Mouse (Mus musculus) MEL (cell line): ENCODE data around the gene Rab23.

Source experiments
- CTCF ChIP-seq, 3 experiments: IDR thresholded peaks in 2 of 3; conservative IDR thresholded peaks in 1 of 3; 2 replicates each; pipeline ENCODE4 v1.5.1; 2011 to 2012; ENCODE audit warnings: low read length in 3 of 3, low read depth in 2 of 3, mild to moderate bottlenecking in 2 of 3, improper control_type of control experiment in 1 of 3, inconsistent platforms in 1 of 3, mixed read lengths in 1 of 3, moderate library complexity in 1 of 3; ENCODE audit not compliant: control insufficient read depth in 1 of 3, insufficient read depth in 1 of 3, poor library complexity in 1 of 3, severe bottlenecking in 1 of 3
- E2F4 ChIP-seq: IDR thresholded peaks from 2 replicates; pipeline ENCODE4 v1.6.1; 2011; ENCODE audit warnings: low read depth, low read length, improper control_type of control experiment, borderline replicate concordance
- EP300 ChIP-seq, 2 experiments: IDR thresholded peaks; 2 replicates each; pipeline ENCODE4 v1.6.1; 2011; ENCODE audit warnings: improper control_type of control experiment in 2 of 2, low read length in 2 of 2, low read depth in 1 of 2, mild to moderate bottlenecking in 1 of 2
- HCFC1 ChIP-seq: IDR thresholded peaks from 2 replicates; pipeline ENCODE4 v1.6.1; 2012; ENCODE audit warnings: low read depth, mild to moderate bottlenecking, inconsistent platforms, low read length, improper control_type of control experiment, moderate library complexity
- MAX ChIP-seq: IDR thresholded peaks from 2 replicates; pipeline ENCODE4 v1.6.1; 2011; ENCODE audit warnings: low read length, improper control_type of control experiment
- MXI1 ChIP-seq: IDR thresholded peaks from 2 replicates; pipeline ENCODE4 v1.6.1; 2011; ENCODE audit warnings: mild to moderate bottlenecking, low read depth, low read length, improper control_type of control experiment
- MYC ChIP-seq: IDR thresholded peaks from 2 replicates; pipeline ENCODE4 v1.6.1; 2011; ENCODE audit warnings: low read depth, mild to moderate bottlenecking, low read length, improper control_type of control experiment, moderate library complexity
- NRF1 ChIP-seq: IDR thresholded peaks from 2 replicates; pipeline ENCODE4 v1.6.1; 2014; ENCODE audit warnings: low read depth, mild to moderate bottlenecking, inconsistent platforms, low read length, improper control_type of control experiment, moderate library complexity; ENCODE audit not compliant: poor library complexity, insufficient read depth, severe bottlenecking
- POLR2A ChIP-seq, 2 experiments: IDR thresholded peaks; 2 replicates each; pipeline ENCODE4 v1.6.1; 2011 to 2012; ENCODE audit warnings: low read length in 2 of 2, mild to moderate bottlenecking in 2 of 2, control low read depth in 1 of 2, improper control_type of control experiment in 1 of 2, low read depth in 1 of 2, moderate library complexity in 1 of 2; ENCODE audit not compliant: control insufficient read depth in 1 of 2, insufficient read depth in 1 of 2, poor library complexity in 1 of 2
- POLR2AphosphoS2 ChIP-seq: IDR thresholded peaks from 2 replicates; pipeline ENCODE4 v1.6.1; 2011; ENCODE audit warnings: low read length, improper control_type of control experiment
- ZNF384 ChIP-seq: IDR thresholded peaks from 2 replicates; pipeline ENCODE4 v1.6.1; 2012; ENCODE audit warnings: low read depth, mild to moderate bottlenecking, inconsistent platforms, low read length, improper control_type of control experiment

DNA sequence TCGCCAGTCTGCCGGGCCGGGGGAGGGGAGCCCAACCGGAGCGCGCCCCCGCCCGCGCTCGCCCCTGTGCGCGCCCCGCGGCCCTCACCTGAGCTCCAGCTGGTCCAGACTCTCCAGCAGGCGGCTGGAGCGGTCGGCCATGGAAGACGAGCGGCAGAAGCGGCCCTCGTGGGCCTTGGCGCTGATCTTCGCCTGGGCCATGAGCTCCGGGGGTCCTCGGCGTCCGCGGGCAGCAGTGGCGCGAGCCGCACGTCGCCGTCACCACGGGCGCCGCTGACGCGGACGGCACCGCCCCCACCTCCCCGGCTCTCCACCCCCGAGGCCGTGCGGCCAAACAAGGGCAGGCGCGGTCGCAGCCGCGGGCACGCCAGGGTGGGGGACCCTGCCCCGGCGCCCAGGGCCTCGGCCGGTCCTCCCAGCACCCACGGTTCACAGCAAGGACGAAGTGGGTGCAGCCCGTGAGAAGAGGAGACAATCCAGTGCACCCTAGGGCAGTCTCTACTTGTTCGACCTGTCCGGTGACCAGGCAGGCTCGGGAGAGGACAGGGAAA lies 37.9 kb downstream of the Rab23 start, which contains the start of gene Bag2:
- TF ChIP-seq CTCF (IDR thresholded peaks at IDR 0.05 in 2 of 3, conservative IDR thresholded peaks at IDR 0.05 in 1 of 3; ENCODE audit: control insufficient read depth in 1 of 3, insufficient read depth in 1 of 3, low read depth in 2 of 3, low read length in 3 of 3, poor library complexity in 1 of 3, severe bottlenecking in 1 of 3) (no peak), ZNF384 (no peak), E2F4 (no peak), POLR2A (IDR thresholded peaks at IDR 0.05; ENCODE audit: control insufficient read depth in 1 of 2, insufficient read depth in 1 of 2, low read depth in 1 of 2, low read length in 2 of 2, poor library complexity in 1 of 2) (peak; percentile 62 to 71; a peak in 3 of 4 replicates), NRF1 (no peak), EP300 (IDR thresholded peaks at IDR 0.05; ENCODE audit: low read depth in 1 of 2, low read length in 2 of 2) (peak in 1 of 2 experiments; percentile 6; a peak in 1 of 4 replicates), MYC (no peak), HCFC1 (peak; percentile 48; the same call in 1 of the 2 replicates), MXI1 (no peak), MAX (no peak), POLR2AphosphoS2 (0 out of 2 replicates have a peak, but pooled peaks have one; percentile 18)
